Mouse (Mus musculus) hindbrain, embryonic 12.5 days (tissue): Measurements from ENCODE around the gene Dtnb. TPM values are rescaled to one million over a fixed set of nuclear protein-coding genes. Genes with fewer than 3 reads are reported as not detected.

Source experiments
- ATAC-seq: fragments of 200-750 bp; cut with Nextera tagmentation; 2 replicates; pipeline ENCODE4 v1.8.0; 2017; ENCODE audit warnings: moderate TSS enrichment; ENCODE audit not compliant: low FRiP score
- H3K27ac ChIP-seq: fragments of 300-500 bp; sonication (generic); 2 replicates; pipeline ENCODE4 v1.5.1; 2016; ENCODE audit warnings: mild to moderate bottlenecking
- H3K27me3 ChIP-seq: fragments of 300-500 bp; sonication (generic); 2 replicates; pipeline ENCODE4 v1.6.1; 2016; ENCODE audit warnings: mild to moderate bottlenecking
- H3K36me3 ChIP-seq: fragments of 300-500 bp; sonication (generic); 2 replicates; pipeline ENCODE4 v1.6.1; 2016; ENCODE audit warnings: mild to moderate bottlenecking
- H3K4me1 ChIP-seq: fragments of 300-500 bp; sonication (generic); 2 replicates; pipeline ENCODE4 v1.6.1; 2016
- H3K4me2 ChIP-seq: fragments of 300-500 bp; sonication (generic); replicated peaks from 2 replicates; pipeline ENCODE4 v1.6.1; 2016; ENCODE audit warnings: mild to moderate bottlenecking
- H3K4me3 ChIP-seq: fragments of 300-500 bp; sonication (generic); 2 replicates; pipeline ENCODE4 v1.5.1; 2016; ENCODE audit warnings: mild to moderate bottlenecking
- H3K9ac ChIP-seq: fragments of 300-500 bp; sonication (generic); 2 replicates; pipeline ENCODE4 v1.6.1; 2016; ENCODE audit warnings: mild to moderate bottlenecking, moderate library complexity
- H3K9me3 ChIP-seq: fragments of 300-500 bp; sonication (generic); replicated peaks from 2 replicates; pipeline ENCODE4 v1.6.1; 2016; ENCODE audit warnings: mild to moderate bottlenecking
- WGBS: fragments of 180-500 bp; shearing (Covaris S2); methylation state at CpG from one replicate; pipeline ENCODE4 v1.1.7; 2016; 5-methylcytosine and 5-hydroxymethylcytosine counted together
- polyA plus RNA-seq: library from polyadenylated mRNA; unstranded; fragments of >200 nt; fragmentation: Nextera tagmentation; extraction: Ambion mirVana; gene quantifications from 2 replicates; pipeline ENCODE4 v1.2.1, GENCODE M21; 2016

The Dtnb gene
- polyA plus RNA-seq, 1 experiment from 2014 or later = 44.3 TPM

DNA sequence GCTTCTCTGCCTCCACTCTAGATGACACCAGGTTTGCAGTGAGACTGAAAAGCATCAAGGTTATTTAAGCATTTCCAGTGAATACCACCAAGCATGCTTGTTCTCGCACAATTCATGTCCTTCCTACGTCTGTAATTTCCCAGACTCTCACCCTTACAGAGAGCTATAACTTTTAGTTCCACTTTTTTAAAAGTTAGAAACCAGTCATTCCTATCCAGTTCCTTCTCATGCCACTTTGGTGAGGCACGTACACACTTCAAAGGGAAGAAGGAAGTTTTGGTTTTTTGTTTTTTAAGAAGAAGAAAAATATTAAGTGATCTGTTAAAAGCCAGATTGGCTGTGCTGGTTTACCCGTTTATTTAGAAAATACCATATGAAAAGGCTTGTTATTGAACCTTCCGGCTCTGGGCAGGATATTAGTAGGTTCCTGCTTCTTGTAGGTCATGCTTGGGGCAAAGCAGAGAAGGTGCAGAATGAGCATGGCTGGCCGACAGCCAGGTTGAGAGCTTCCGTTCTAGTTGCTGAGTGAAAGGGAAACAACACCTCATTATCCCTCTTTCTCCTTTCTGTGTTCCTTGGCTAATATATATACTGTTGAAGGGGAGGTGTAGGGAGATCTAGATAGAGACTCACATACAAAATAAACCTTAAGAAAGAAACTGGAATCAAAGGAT lies 173.4 kb downstream of the Dtnb start:
- Histone ChIP-seq H3K4me3 (no peak overlapping the region), H3K4me1 (no peaks in the 10 kb centered on the region), H3K9ac (no peak overlapping the region), H3K4me2 (no peak overlapping the region), H3K27me3 (no peaks in the 10 kb centered on the region), H3K9me3 (no peaks in the 10 kb centered on the region), H3K36me3 (no peaks in the 10 kb centered on the region), H3K27ac (no peak overlapping the region)
- WGBS = 86% methylated on average over 7 of the region's 7 CpGs
- no peak for ATAC-seq

GRCm38 (mm10) chr12:3746369-3746768 lies 174.2 kb downstream of the Dtnb start:
- no peak for ATAC-seq
- no peak overlapping the region for H3K4me2 ChIP-seq
- H3K9me3 ChIP-seq = no peaks in the 10 kb centered on the region
- no peaks in the 10 kb centered on the region for H3K27me3 ChIP-seq
- no peak overlapping the region for H3K9ac ChIP-seq
- H3K4me1 ChIP-seq = no peaks in the 10 kb centered on the region
- no peak overlapping the region for H3K27ac ChIP-seq
- WGBS = 95% methylated on average over 3 of the region's 3 CpGs
- no peaks in the 10 kb centered on the region for H3K36me3 ChIP-seq
- H3K4me3 ChIP-seq = no peak overlapping the region

GRCm38 (mm10) chr12:3747583-3747982 lies 175.4 kb downstream of the Dtnb start:
- no peak overlapping the region for H3K4me3 ChIP-seq
- no peaks in the 10 kb centered on the region for H3K4me1 ChIP-seq
- ATAC-seq = no peak
- H3K4me2 ChIP-seq = no peak overlapping the region
- WGBS = 94% methylated on average over 4 of the region's 4 CpGs
- no peak overlapping the region for H3K27ac ChIP-seq
- H3K27me3 ChIP-seq = no peaks in the 10 kb centered on the region
- H3K36me3 ChIP-seq = 0 out of 2 replicates have a peak, but pooled peaks cover 7% of the 10 kb centered on the region
- no peak overlapping the region for H3K9ac ChIP-seq
- no peaks in the 10 kb centered on the region for H3K9me3 ChIP-seq

- no peak for ATAC-seq
These were observed 183.3 kb downstream of the Dtnb start for GRCm38 (mm10) chr12:3755522-3755921.

GRCm38 (mm10) chr12:3756216-3756615 lies 184.0 kb downstream of the Dtnb start:
- WGBS = 96% methylated on average over 3 of the region's 3 CpGs
- H3K27me3 ChIP-seq = no peaks in the 10 kb centered on the region
- H3K36me3 ChIP-seq = 0 out of 2 replicates have a peak, but pooled peaks cover 13% of the 10 kb centered on the region
- H3K4me2 ChIP-seq = no peak overlapping the region
- H3K4me3 ChIP-seq = no peak overlapping the region
- H3K4me1 ChIP-seq = no peaks in the 10 kb centered on the region
- H3K27ac ChIP-seq = no peak overlapping the region
- no peak for ATAC-seq
- H3K9me3 ChIP-seq = no peaks in the 10 kb centered on the region
- H3K9ac ChIP-seq = no peak overlapping the region

More at GRCm38 (mm10) chr12:3755522-3755921, 183.3 kb downstream of the Dtnb start:
- Histone ChIP-seq H3K27ac (no peak overlapping the region), H3K4me3 (no peak overlapping the region), H3K9ac (no peak overlapping the region), H3K9me3 (no peaks in the 10 kb centered on the region), H3K4me2 (no peak overlapping the region), H3K4me1 (no peaks in the 10 kb centered on the region), H3K36me3 (0 out of 2 replicates have a peak, but pooled peaks cover 13% of the 10 kb centered on the region), H3K27me3 (no peaks in the 10 kb centered on the region)
- 88% methylated on average over 6 of the region's 6 CpGs for WGBS

GRCm38 (mm10) chr12:3758127-3758526 lies 185.9 kb downstream of the Dtnb start:
- Histone ChIP-seq H3K4me1 (no peaks in the 10 kb centered on the region), H3K27me3 (no peaks in the 10 kb centered on the region), H3K36me3 (0 out of 2 replicates have a peak, but pooled peaks cover 4% of the 10 kb centered on the region), H3K9ac (no peak overlapping the region), H3K27ac (no peak overlapping the region), H3K9me3 (no peaks in the 10 kb centered on the region), H3K4me2 (no peak overlapping the region), H3K4me3 (no peak overlapping the region)
- ATAC-seq = no peak
- WGBS = 83% methylated on average over 3 of the region's 3 CpGs

DNA sequence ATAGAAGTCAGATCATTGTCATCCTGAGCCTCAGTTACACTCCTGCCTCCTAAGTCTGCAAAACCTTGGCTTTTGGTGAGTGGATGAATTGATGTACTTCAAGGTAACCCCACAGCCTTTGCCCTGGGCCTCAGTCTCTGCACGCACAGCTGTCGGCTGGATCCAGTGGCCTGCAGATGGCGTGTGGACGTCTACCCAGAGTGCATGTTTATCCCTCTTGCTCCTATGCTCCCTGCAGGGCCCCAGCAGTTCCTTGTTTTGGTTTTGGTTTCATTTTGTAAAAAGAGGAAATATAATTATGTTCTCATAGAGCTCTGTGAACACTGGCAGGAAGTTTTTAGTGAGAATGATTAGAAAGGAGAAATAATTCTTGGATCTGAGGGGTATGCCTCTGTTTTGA lies 187.2 kb downstream of the Dtnb start:
- Histone ChIP-seq H3K4me3 (no peak overlapping the region), H3K27me3 (no peaks in the 10 kb centered on the region), H3K27ac (no peak overlapping the region), H3K9ac (no peak overlapping the region), H3K36me3 (no peaks in the 10 kb centered on the region), H3K9me3 (no peaks in the 10 kb centered on the region), H3K4me2 (no peak overlapping the region), H3K4me1 (no peaks in the 10 kb centered on the region)
- 60% methylated on average over 4 of the region's 4 CpGs for WGBS
- ATAC-seq = no peak

DNA sequence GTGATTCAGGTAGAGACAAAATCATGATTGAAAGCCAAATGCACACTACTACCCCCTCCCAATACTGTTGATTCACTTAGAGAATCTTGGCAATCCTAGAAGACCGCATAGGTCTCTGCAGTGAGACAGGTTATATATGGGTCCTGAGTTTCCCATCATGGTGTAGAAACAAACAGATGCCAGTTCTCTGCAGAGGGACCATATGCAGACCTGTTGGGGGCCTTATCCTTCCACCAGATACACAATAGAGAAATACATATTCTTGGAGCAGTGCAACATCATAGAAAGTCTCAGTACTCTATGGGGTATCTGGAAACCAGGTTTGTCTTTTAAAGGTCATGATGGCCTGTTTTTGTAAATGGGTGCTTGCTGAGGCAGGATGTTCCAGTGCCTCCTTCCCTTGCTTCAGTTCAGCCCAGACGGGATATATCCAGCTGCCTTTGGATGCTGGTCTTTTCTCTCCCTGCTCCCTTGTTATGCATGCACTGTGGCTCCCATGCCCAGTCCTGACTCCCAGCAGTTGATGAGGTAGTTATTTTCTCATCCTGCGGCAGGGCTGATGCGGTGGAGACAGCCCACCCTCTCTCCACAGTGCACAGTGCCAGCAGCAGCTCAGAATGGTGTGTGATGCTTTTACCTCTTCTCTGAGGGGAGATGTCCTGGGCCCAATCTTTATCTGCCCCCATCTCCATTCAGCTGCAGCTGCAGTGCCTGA lies 188.9 kb downstream of the Dtnb start:
- Histone ChIP-seq H3K4me1 (no peaks in the 10 kb centered on the region), H3K36me3 (no peaks in the 10 kb centered on the region), H3K9me3 (no peaks in the 10 kb centered on the region), H3K4me3 (no peak overlapping the region), H3K9ac (no peak overlapping the region), H3K27ac (no peak overlapping the region), H3K27me3 (no peaks in the 10 kb centered on the region), H3K4me2 (no peak overlapping the region)
- ATAC-seq = no peak
- 77% methylated on average over 4 of the region's 4 CpGs for WGBS

DNA sequence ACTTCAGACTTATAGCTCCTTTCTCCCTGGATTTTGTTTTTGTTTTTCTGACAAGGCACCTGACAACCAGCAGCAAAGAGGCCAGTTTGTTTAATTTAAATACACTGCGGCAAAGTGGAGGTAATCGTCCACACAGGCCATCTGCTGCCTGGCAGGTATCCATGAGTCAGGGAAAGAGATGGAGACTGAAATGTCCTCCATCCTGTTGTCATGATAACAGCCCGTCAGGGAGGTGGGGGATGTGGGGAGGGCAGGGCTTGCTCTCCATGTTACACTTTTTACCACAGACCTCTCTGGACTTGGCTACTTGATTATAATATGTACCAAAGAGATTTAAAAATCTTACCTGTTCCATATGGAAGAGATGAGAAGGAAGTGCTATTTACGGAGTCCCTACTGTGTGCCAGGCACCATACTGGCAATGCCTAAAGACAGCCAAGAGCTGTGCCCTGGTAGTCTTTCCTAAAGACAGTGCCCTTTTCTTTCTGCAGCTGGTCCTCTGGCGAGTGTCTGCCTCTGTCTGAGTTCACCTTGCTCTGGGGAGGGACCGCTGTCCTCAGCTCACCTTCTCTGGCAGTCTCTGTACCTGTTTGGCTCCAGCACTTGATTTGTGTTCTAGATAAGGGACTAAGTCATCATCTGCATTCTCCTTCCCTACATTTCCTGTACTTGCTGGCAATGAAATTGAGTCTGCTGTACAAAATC lies 189.6 kb downstream of the Dtnb start:
- Histone ChIP-seq H3K36me3 (no peaks in the 10 kb centered on the region), H3K4me3 (no peak overlapping the region), H3K9me3 (no peaks in the 10 kb centered on the region), H3K27ac (no peak overlapping the region), H3K4me2 (no peak overlapping the region), H3K27me3 (no peaks in the 10 kb centered on the region), H3K4me1 (no peaks in the 10 kb centered on the region), H3K9ac (no peak overlapping the region)
- 78% methylated on average over 6 of the region's 6 CpGs for WGBS
- ATAC-seq = no peak

DNA sequence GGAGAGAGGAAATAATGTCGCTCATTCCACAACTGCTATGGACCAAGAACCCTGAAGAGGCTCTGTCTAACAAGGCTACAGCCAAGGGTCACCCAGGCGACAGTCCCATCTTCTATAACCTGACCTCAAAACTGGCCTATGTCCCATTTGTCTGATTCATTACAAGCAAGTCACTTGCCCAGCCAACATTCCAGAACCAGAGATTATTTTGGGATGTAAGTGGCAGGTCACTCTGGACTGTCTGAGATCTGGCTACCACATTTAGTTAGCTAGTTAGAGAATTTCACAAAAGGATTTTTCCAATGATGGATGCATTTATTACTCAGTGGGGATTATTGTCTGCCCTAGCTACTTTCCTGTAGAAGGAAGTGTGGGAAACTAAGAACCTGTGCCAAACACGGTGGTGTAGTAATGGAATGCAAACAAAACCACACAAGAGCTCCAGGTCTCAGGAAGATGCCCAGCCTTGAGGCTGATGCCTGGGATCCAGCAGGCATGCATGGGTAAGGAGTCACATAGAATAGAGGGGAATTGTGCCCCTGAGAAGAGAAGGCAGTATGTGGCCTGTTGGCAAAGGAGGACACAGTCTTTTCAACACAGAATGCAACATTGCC lies 192.1 kb downstream of the Dtnb start:
- WGBS = 89% methylated on average over 3 of the region's 3 CpGs
- ATAC-seq = no peak
- Histone ChIP-seq H3K9ac (no peak overlapping the region), H3K27me3 (no peaks in the 10 kb centered on the region), H3K36me3 (no peaks in the 10 kb centered on the region), H3K4me1 (no peaks in the 10 kb centered on the region), H3K4me2 (no peak overlapping the region), H3K27ac (no peak overlapping the region), H3K9me3 (no peaks in the 10 kb centered on the region), H3K4me3 (no peak overlapping the region)

GRCm38 (mm10) chr12:3767360-3767759 lies 195.2 kb downstream of the Dtnb start:
- Histone ChIP-seq H3K4me1 (no peaks in the 10 kb centered on the region), H3K27ac (no peak overlapping the region), H3K4me3 (no peak overlapping the region), H3K4me2 (no peak overlapping the region), H3K36me3 (no peaks in the 10 kb centered on the region), H3K9me3 (no peaks in the 10 kb centered on the region), H3K27me3 (no peaks in the 10 kb centered on the region), H3K9ac (no peak overlapping the region)
- ATAC-seq = no peak
- 53% methylated on average over 8 of the region's 8 CpGs for WGBS

GRCm38 (mm10) chr12:3768391-3768790 lies 196.2 kb downstream of the Dtnb start:
- Histone ChIP-seq H3K4me1 (no peaks in the 10 kb centered on the region), H3K4me2 (no peak overlapping the region), H3K36me3 (peaks cover 5% of the 10 kb centered on the region; the same call in 1 of the 2 replicates), H3K4me3 (no peak overlapping the region), H3K27ac (no peak overlapping the region), H3K27me3 (no peaks in the 10 kb centered on the region), H3K9me3 (no peaks in the 10 kb centered on the region), H3K9ac (no peak overlapping the region)
- WGBS = 88% methylated on average over 4 of the region's 4 CpGs
- ATAC-seq = no peak
